Mouse (Mus musculus) hindbrain, embryonic 11.5 days (tissue): ENCODE measurements around the gene Ino80d. TPM values are rescaled to one million over a fixed set of nuclear protein-coding genes. Genes with fewer than 3 reads are reported as not detected.

Experiments used
- ATAC-seq: fragments of 200-750 bp; cut with Nextera tagmentation; 2 replicates; pipeline ENCODE4 v1.8.0; 2017; ENCODE audit warnings: mild to moderate bottlenecking, moderate TSS enrichment, moderate library complexity; ENCODE audit not compliant: low FRiP score
- DNase-seq: peaks from one replicate; pipeline ENCODE4 v3.0.0-alpha.2; 2015; ENCODE audit warnings: low spot score
- H3K27ac ChIP-seq: fragments of 300-500 bp; sonication (generic); 2 replicates; pipeline ENCODE4 v1.5.1; 2014; ENCODE audit warnings: mild to moderate bottlenecking, low read depth, low read length
- H3K27me3 ChIP-seq: fragments of 300-500 bp; sonication (generic); 2 replicates; pipeline ENCODE4 v1.6.1; 2014; ENCODE audit warnings: mild to moderate bottlenecking, low read length, moderate library complexity, mixed read lengths; ENCODE audit not compliant: control insufficient read depth, insufficient read depth
- H3K36me3 ChIP-seq: fragments of 300-500 bp; sonication (generic); 2 replicates; pipeline ENCODE4 v1.6.1; 2014; ENCODE audit warnings: mild to moderate bottlenecking, low read length, moderate library complexity, mixed read lengths; ENCODE audit not compliant: control insufficient read depth, insufficient read depth
- H3K4me1 ChIP-seq: fragments of 300-500 bp; sonication (generic); replicated peaks from 2 replicates; pipeline ENCODE4 v1.6.1; 2014; ENCODE audit warnings: low read length, mixed read lengths; ENCODE audit not compliant: control insufficient read depth, insufficient read depth
- H3K4me2 ChIP-seq: fragments of 300-500 bp; sonication (generic); replicated peaks from 2 replicates; pipeline ENCODE4 v1.6.1; 2014; ENCODE audit warnings: mild to moderate bottlenecking, low read depth, low read length
- H3K4me3 ChIP-seq: fragments of 300-500 bp; sonication (generic); 2 replicates; pipeline ENCODE4 v1.5.1; 2014; ENCODE audit warnings: low read depth, low read length
- H3K9ac ChIP-seq: fragments of 300-500 bp; sonication (generic); 2 replicates; pipeline ENCODE4 v1.6.1; 2014; ENCODE audit warnings: low read depth, low read length
- H3K9me3 ChIP-seq: fragments of 300-500 bp; sonication (generic); 2 replicates; pipeline ENCODE4 v1.6.1; 2016; ENCODE audit warnings: low read length; ENCODE audit not compliant: control insufficient read depth
- WGBS: fragments of 180-500 bp; shearing (Covaris S2); extraction: QIAGEN DNeasy Blood & Tissue Kit; methylation state at CpG from one replicate; pipeline ENCODE4 v1.1.7; 2014; 5-methylcytosine and 5-hydroxymethylcytosine counted together
- polyA plus RNA-seq: library from polyadenylated mRNA; unstranded; fragments of >200 nt; fragmentation: Nextera tagmentation; extraction: Ambion mirVana; gene quantifications from 2 replicates; pipeline ENCODE4 v1.2.1, GENCODE M21; 2014

Ino80d gene
- polyA plus RNA-seq, 1 experiment from 2014 or later: 16.8 TPM

- WGBS: 85% methylated on average over 5 of the region's 5 CpGs
- Histone ChIP-seq H3K4me1 (no peaks in the 10 kb centered on the region), H3K4me2 (no peak overlapping the region), H3K9me3 (no peaks in the 10 kb centered on the region), H3K27ac (no peak overlapping the region), H3K27me3 (no peaks in the 10 kb centered on the region), H3K9ac (no peak overlapping the region), H3K4me3 (no peak overlapping the region), H3K36me3 (peaks cover 15% of the 10 kb centered on the region)
- DNase-seq: no peak
- no peak for ATAC-seq
These were observed 24.7 kb downstream of the Ino80d start for GRCm38 (mm10) chr1:63089795-63090194.

GRCm38 (mm10) chr1:63088614-63089013 lies 25.9 kb downstream of the Ino80d start:
- H3K27me3 ChIP-seq: no peaks in the 10 kb centered on the region
- 93% methylated on average over 1 of the region's 1 CpGs for WGBS
- H3K4me2 ChIP-seq: no peak overlapping the region
- DNase-seq (no peak), ATAC-seq (no peak)
- no peak overlapping the region for H3K27ac ChIP-seq
- H3K4me3 ChIP-seq: no peak overlapping the region
- H3K36me3 ChIP-seq: peaks cover 15% of the 10 kb centered on the region
- no peak overlapping the region for H3K9ac ChIP-seq
- no peaks in the 10 kb centered on the region for H3K4me1 ChIP-seq
- no peaks in the 10 kb centered on the region for H3K9me3 ChIP-seq

DNA sequence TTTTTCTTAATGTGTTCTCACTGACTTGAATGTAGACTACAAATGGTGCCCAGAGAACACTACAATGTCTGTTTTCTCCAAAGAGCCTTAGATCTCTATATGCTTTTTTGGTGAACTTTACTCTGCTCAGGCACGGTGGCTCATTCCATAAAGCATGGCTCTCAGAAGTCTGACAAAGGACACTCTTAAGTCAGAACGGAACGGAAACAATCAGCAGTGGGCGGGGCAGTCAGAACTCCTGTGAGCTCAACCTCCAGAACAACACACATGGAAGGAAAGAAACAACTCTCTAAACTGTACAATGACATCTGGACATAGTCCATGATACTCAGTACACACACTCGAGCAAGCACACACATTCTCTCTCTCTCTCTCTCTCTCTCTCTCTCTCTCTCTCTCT lies 34.2 kb downstream of the Ino80d start:
- Histone ChIP-seq H3K4me3 (no peak overlapping the region), H3K9ac (no peak overlapping the region), H3K9me3 (no peaks in the 10 kb centered on the region), H3K27me3 (no peaks in the 10 kb centered on the region), H3K4me2 (no peak overlapping the region), H3K27ac (no peak overlapping the region), H3K36me3 (0 out of 2 replicates have a peak, but pooled peaks cover 3% of the 10 kb centered on the region), H3K4me1 (no peaks in the 10 kb centered on the region)
- no peak for DNase-seq
- WGBS: 76% methylated on average over 5 of the region's 5 CpGs
- no peak for ATAC-seq

DNA sequence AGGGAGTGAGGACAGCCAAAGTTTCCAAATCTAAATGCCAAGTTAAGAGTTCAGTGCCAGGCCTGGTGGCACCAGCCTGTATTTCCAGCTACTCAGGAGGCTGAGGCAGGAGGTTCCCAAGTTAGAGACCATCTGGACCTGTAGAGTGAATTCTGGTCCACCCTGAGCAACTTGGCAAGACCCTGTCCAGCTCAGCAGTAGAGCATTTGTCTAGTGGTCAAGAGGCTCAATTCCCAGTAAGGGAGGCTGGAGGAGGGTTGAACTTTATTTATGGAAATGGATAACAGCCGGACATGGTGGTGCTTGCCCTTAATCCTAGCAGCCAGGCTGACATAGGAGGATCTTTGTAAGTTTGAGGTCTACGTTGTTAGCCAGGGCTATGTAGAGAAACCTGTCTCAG lies 38.1 kb downstream of the Ino80d start:
- Histone ChIP-seq H3K4me3 (no peak overlapping the region), H3K4me1 (no peaks in the 10 kb centered on the region), H3K9ac (no peak overlapping the region), H3K9me3 (no peaks in the 10 kb centered on the region), H3K27ac (no peak overlapping the region), H3K27me3 (no peaks in the 10 kb centered on the region), H3K4me2 (no peak overlapping the region), H3K36me3 (peaks cover 10% of the 10 kb centered on the region; the same call in 1 of the 2 replicates)
- DNase-seq (no peak), ATAC-seq (no peak)
- 98% methylated on average over 2 of the region's 2 CpGs for WGBS

GRCm38 (mm10) chr1:63071379-63071778 lies 43.1 kb downstream of the Ino80d start:
- Histone ChIP-seq H3K4me1 (no peaks in the 10 kb centered on the region), H3K27me3 (no peaks in the 10 kb centered on the region), H3K4me3 (no peak overlapping the region), H3K36me3 (peaks cover 10% of the 10 kb centered on the region; the same call in 1 of the 2 replicates), H3K4me2 (no peak overlapping the region), H3K27ac (no peak overlapping the region), H3K9ac (no peak overlapping the region), H3K9me3 (no peaks in the 10 kb centered on the region)
- no peak for DNase-seq
- ATAC-seq: no peak
- 91% methylated on average over 1 of the region's 1 CpGs for WGBS

DNA sequence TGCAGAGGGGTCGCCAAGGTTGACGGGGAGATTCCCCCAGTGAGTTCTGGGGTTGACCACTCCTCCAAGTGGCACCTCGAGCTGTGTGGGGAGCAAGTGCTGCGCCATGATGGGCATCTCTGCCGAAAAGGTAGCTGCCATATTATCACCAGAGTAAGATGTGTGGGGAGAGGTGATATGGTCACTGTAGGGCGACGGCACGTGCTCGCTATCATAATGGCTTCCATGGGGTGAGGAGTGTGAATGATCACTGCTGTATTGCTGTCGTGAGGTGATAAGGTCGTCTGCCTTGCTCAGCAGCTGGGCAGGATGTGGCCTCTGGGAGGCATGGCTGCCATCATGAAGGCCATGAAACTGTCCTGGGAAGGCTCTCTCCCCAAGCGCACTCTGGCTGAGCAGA lies 56.1 kb downstream of the Ino80d start:
- Histone ChIP-seq H3K4me3 (no peak overlapping the region), H3K9ac (no peak overlapping the region), H3K9me3 (no peaks in the 10 kb centered on the region), H3K27me3 (no peaks in the 10 kb centered on the region), H3K4me1 (no peaks in the 10 kb centered on the region), H3K36me3 (0 out of 2 replicates have a peak, but pooled peaks cover 13% of the 10 kb centered on the region), H3K4me2 (no peak overlapping the region), H3K27ac (no peak overlapping the region)
- DNase-seq: no peak
- ATAC-seq: no peak
- 92% methylated on average over 12 of the region's 12 CpGs for WGBS

- Histone ChIP-seq H3K27me3 (no peaks in the 10 kb centered on the region), H3K4me1 (no peaks in the 10 kb centered on the region), H3K9me3 (no peaks in the 10 kb centered on the region), H3K36me3 (0 out of 2 replicates have a peak, but pooled peaks cover 13% of the 10 kb centered on the region), H3K9ac (no peak overlapping the region), H3K27ac (no peak overlapping the region), H3K4me2 (no peak overlapping the region), H3K4me3 (no peak overlapping the region)
- DNase-seq (no peak), ATAC-seq (no peak)
- WGBS: 92% methylated on average over 11 of the region's 11 CpGs
These were observed 56.6 kb downstream of the Ino80d start for GRCm38 (mm10) chr1:63057849-63058248.

DNA sequence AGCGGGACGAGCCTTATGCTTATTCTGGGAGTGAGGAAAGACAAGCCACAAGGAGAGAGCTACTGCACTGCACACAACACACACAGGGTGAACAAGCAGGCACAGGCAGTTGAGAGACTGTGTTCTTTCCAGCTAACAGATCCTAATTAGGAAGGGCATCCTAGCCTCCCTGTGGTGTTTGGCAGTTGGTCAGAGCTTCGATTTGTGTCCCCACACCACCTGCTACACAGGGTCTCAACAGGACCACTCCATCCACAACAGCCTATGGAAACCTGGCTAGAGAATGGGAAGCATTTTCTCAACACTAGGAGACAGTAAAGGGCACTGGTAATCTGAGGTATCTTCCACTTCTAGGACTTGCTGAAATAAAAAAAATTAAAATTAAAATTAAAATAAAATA lies 57.1 kb downstream of the Ino80d start:
- no peak overlapping the region for H3K9ac ChIP-seq
- no peak overlapping the region for H3K27ac ChIP-seq
- ATAC-seq (no peak), DNase-seq (no peak)
- no peak overlapping the region for H3K4me3 ChIP-seq
- H3K27me3 ChIP-seq: no peaks in the 10 kb centered on the region
- 91% methylated on average over 3 of the region's 3 CpGs for WGBS
- H3K9me3 ChIP-seq: no peaks in the 10 kb centered on the region
- no peaks in the 10 kb centered on the region for H3K4me1 ChIP-seq
- H3K36me3 ChIP-seq: 0 out of 2 replicates have a peak, but pooled peaks cover 13% of the 10 kb centered on the region
- no peak overlapping the region for H3K4me2 ChIP-seq

GRCm38 (mm10) chr1:63055386-63055785 lies 59.1 kb downstream of the Ino80d start:
- Histone ChIP-seq H3K36me3 (0 out of 2 replicates have a peak, but pooled peaks cover 8% of the 10 kb centered on the region), H3K9me3 (no peaks in the 10 kb centered on the region), H3K9ac (no peak overlapping the region), H3K27ac (no peak overlapping the region), H3K4me2 (no peak overlapping the region), H3K27me3 (no peaks in the 10 kb centered on the region), H3K4me3 (no peak overlapping the region), H3K4me1 (no peaks in the 10 kb centered on the region)
- no peak for ATAC-seq
- WGBS: 89% methylated on average over 3 of the region's 3 CpGs
- no peak for DNase-seq
